Mouse (Mus musculus): ENCODE measurements around the gene Arl4d.

- TF ChIP-seq CTCF (conservative IDR thresholded peaks at IDR 0.05; ENCODE audit: insufficient read depth, insufficient read length, low read depth, low read length) (no peak), POLR2A (IDR thresholded peaks at IDR 0.05; ENCODE audit: low read depth, low read length) (no peak)
These were observed 29.7 kb upstream of the Arl4d start for GRCm38 (mm10) chr11:101635660-101636059.
